Mouse (Mus musculus) v-Abl transformed pro-B cells (cell line): ENCODE data around the gene Adgrg1.

ENCODE experiments used
- in situ Hi-C, 2 experiments: fragments of 400-800 bp; cut with MboI; formaldehyde crosslinking; loops; one replicate each; pipeline ENCODE4 v1.15.1; 2025; ENCODE audit not compliant: unreplicated experiment in 2 of 2

Adgrg1 gene

GRCm38 (mm10) chr8:94974467-94975165, at the start of gene Adgrg1:
Gene Adgrg1, plus strand, starts transcription at chr8:94974751.
- in situ Hi-C loops, result loop anchor here in 1 of 2 experiments (25.0 kb wide), 1 partner anchor 88 kb away; the partner anchor contains the start of gene Drc7

GRCm38 (mm10) chr8:94928227-94928626, 46.3 kb upstream of the Adgrg1 start:
- in situ Hi-C loops, result loop anchor here in 1 of 2 experiments (25.0 kb wide), 2 partner anchors 509 to 759 kb away; partner anchors contain the start of genes Cfap20 and Ndrg4

GRCm38 (mm10) chr8:94933918-94934317, 40.6 kb upstream of the Adgrg1 start:
- in situ Hi-C loops, result loop anchor here in 1 of 2 experiments (25.0 kb wide), 2 partner anchors 503 to 753 kb away; partner anchors contain the start of genes Cfap20 and Ndrg4

- in situ Hi-C loops, result loop anchor here in 1 of 2 experiments (25.0 kb wide), 2 partner anchors 502 to 752 kb away; partner anchors contain the start of genes Cfap20 and Ndrg4
Measured at GRCm38 (mm10) chr8:94935172-94935571, 39.4 kb upstream of the Adgrg1 start.

- in situ Hi-C loops, result loop anchor here (5.0 to 25.0 kb wide), 6 partner anchors 265 to 755 kb away; partner anchors contain the start of genes Cfap20 (in 1 of the 2), Cngb1 (in 1 of the 2) and Ndrg4 (in 1 of the 2)
Measured at GRCm38 (mm10) chr8:94942566-94942965, 32.0 kb upstream of the Adgrg1 start.

- in situ Hi-C loops, result loop anchor here (5.0 to 25.0 kb wide), 6 partner anchors 57 to 742 kb away; partner anchors contain the start of genes Cfap20 (in 1 of the 2), Cngb1 (in 1 of the 2), Katnb1 (in 1 of the 2) and Ndrg4 (in 1 of the 2)
Measured at GRCm38 (mm10) chr8:94945185-94945584, 29.4 kb upstream of the Adgrg1 start.

GRCm38 (mm10) chr8:94948421-94948820, 26.1 kb upstream of the Adgrg1 start:
- in situ Hi-C loops, result loop anchor here (5.0 to 25.0 kb wide), 6 partner anchors 54 to 739 kb away; partner anchors contain the start of genes Cfap20 (in 1 of the 2), Cngb1 (in 1 of the 2), Katnb1 (in 1 of the 2) and Ndrg4 (in 1 of the 2)

GRCm38 (mm10) chr8:94949010-94949409, 25.5 kb upstream of the Adgrg1 start:
- in situ Hi-C loops, result loop anchor here (5.0 to 25.0 kb wide), 6 partner anchors 53 to 738 kb away; partner anchors contain the start of genes Cfap20 (in 1 of the 2), Cngb1 (in 1 of the 2), Katnb1 (in 1 of the 2) and Ndrg4 (in 1 of the 2)

GRCm38 (mm10) chr8:94950046-94950445, 24.5 kb upstream of the Adgrg1 start:
- in situ Hi-C loops, result loop anchor here (5.0 to 25.0 kb wide), 2 partner anchors 107 to 112 kb away; partner anchors contain the start of gene Drc7 (in 2 of the 2)

- in situ Hi-C loops, result loop anchor here (5.0 to 25.0 kb wide), 2 partner anchors 107 to 112 kb away; partner anchors contain the start of gene Drc7 (in 2 of the 2)
Measured at GRCm38 (mm10) chr8:94950458-94950857, 24.1 kb upstream of the Adgrg1 start.

- in situ Hi-C loops, result loop anchor here (5.0 to 25.0 kb wide), 2 partner anchors 105 to 110 kb away; partner anchors contain the start of gene Drc7 (in 2 of the 2)
Measured at GRCm38 (mm10) chr8:94952086-94952485, 22.5 kb upstream of the Adgrg1 start.

GRCm38 (mm10) chr8:94953624-94954367, 20.8 kb upstream of the Adgrg1 start:
- in situ Hi-C loops, result loop anchor here (5.0 to 25.0 kb wide), 2 partner anchors 104 to 109 kb away; partner anchors contain the start of gene Drc7 (in 2 of the 2)

GRCm38 (mm10) chr8:94954368-94954737, 20.2 kb upstream of the Adgrg1 start:
- in situ Hi-C loops, result loop anchor here (5.0 to 25.0 kb wide), 2 partner anchors 103 to 108 kb away; partner anchors contain the start of gene Drc7 (in 2 of the 2)

GRCm38 (mm10) chr8:94954921-94955758, 19.4 kb upstream of the Adgrg1 start:
- in situ Hi-C loops, result loop anchor here (5.0 to 25.0 kb wide), 2 partner anchors 102 to 107 kb away; partner anchors contain the start of gene Drc7 (in 2 of the 2)

- in situ Hi-C loops, result loop anchor here in 1 of 2 experiments (25.0 kb wide), 1 partner anchor 106 kb away; the partner anchor contains the start of gene Drc7
Measured at GRCm38 (mm10) chr8:94956078-94956574, 18.4 kb upstream of the Adgrg1 start.

GRCm38 (mm10) chr8:94962201-94962600, 12.3 kb upstream of the Adgrg1 start:
- in situ Hi-C loops, result loop anchor here in 1 of 2 experiments (25.0 kb wide), 1 partner anchor 100 kb away; the partner anchor contains the start of gene Drc7

- in situ Hi-C loops, result loop anchor here in 1 of 2 experiments (25.0 kb wide), 1 partner anchor 97 kb away; the partner anchor contains the start of gene Drc7
Measured at GRCm38 (mm10) chr8:94964828-94965227, 9.7 kb upstream of the Adgrg1 start.

- in situ Hi-C loops, result loop anchor here in 1 of 2 experiments (25.0 kb wide), 1 partner anchor 96 kb away; the partner anchor contains the start of gene Drc7
Measured at GRCm38 (mm10) chr8:94966578-94966977, 8.0 kb upstream of the Adgrg1 start.
